Mouse (Mus musculus): ENCODE measurements around the gene Grm3. TPM values are rescaled to one million over a fixed set of nuclear protein-coding genes. Genes with fewer than 3 reads are reported as not detected.

Gene Grm3
- 0.10 TPM in 1 of 2 replicates, not detected in the other for polyA plus RNA-seq (2015; fragmentation: Nextera tagmentation; extraction: Ambion mirVana)

DNA sequence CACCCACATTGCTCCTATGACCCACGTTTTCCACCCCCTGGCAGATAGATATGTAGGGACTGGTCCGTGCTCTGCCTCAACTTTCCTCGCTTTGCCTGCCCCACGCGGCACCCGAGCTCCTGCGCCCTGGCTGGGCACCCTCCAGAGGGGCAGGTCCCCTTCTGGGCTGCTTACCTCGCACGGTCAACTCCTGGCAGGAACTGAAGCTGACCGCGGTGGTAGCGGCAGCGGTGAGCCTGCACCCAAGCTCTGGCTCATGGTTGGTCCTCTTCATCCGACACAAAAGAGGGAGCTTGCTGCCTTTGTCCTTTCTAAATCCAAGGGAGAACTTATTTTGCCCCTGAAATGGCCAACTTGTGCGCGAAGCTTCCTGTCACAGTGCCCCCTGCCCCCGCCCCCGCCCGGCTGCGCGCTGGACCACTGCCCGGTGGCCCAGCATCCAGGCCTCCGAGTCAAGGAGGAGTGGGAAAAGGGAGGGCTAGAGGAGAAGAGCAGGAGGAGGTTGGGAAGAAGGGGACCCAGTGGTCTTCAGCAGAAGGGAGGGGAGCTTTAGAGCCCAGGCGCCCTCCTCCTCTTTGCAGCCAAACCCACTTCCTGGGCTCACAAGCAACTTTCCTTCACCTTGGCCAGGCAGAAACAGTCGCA is at the start of gene Grm3:
Gene Grm3 (minus strand): TSS at position 215 of the 645 bp plus-strand sequence.

